Mouse (Mus musculus) bone marrow macrophage, adult 2 months (primary cell): Measurements from ENCODE around the gene Rbm33. TPM values are rescaled to one million over a fixed set of nuclear protein-coding genes. Genes with fewer than 3 reads are reported as not detected.

Experiments
- H3K27ac ChIP-seq: 2 replicates; pipeline ENCODE4 v1.5.1; 2012; ENCODE audit warnings: low read depth, low read length; ENCODE audit not compliant: insufficient read depth
- H3K4me1 ChIP-seq: 2 replicates; pipeline ENCODE4 v1.6.1; 2012; ENCODE audit warnings: low read length; ENCODE audit not compliant: control insufficient read depth, insufficient read depth
- H3K4me3 ChIP-seq: 2 replicates; pipeline ENCODE4 v1.5.1; 2012; ENCODE audit warnings: mild to moderate bottlenecking, low read length, moderate library complexity; ENCODE audit not compliant: insufficient read depth
- CTCF ChIP-seq: IDR thresholded peaks from 2 replicates; pipeline ENCODE4 v1.5.1; 2012; ENCODE audit warnings: low read depth, mild to moderate bottlenecking, low read length, moderate library complexity
- POLR2A ChIP-seq: IDR thresholded peaks from 2 replicates; pipeline ENCODE4 v1.6.1; 2012; ENCODE audit warnings: mild to moderate bottlenecking, low read depth, low read length, borderline replicate concordance
- polyA plus RNA-seq: library from polyadenylated mRNA; stranded (reverse); fragments of >200 nt; gene quantifications from 2 replicates; pipeline ENCODE4 v1.2.4, GENCODE M21; 2012; ENCODE audit not compliant: missing spikeins, insufficient read depth, insufficient read length

Gene Rbm33
- polyA plus RNA-seq = 39.2 and 42.6 TPM in 2 replicates

- H3K4me1 ChIP-seq = peaks cover 16% of the 10 kb centered on the region
- peak within 1 kb of the TSS; percentile 69 for H3K4me3 ChIP-seq
- H3K27ac ChIP-seq = peak within 1 kb of the TSS; percentile 89
- TF ChIP-seq POLR2A (peak; percentile 1; the same call in 1 of the 2 replicates), CTCF (no peak)
Measured at GRCm38 (mm10) chr5:28316722-28317245, at the start of gene Rbm33. Gene Rbm33, plus strand, starts transcription at chr5:28317121.

GRCm38 (mm10) chr5:28267576-28267975 is 49.3 kb upstream of the Rbm33 start:
- TF ChIP-seq CTCF = no peak
- TF ChIP-seq POLR2A = no peak
- no peak overlapping the region for H3K4me3 ChIP-seq
- no peak overlapping the region for H3K27ac ChIP-seq
- peaks cover 11% of the 10 kb centered on the region for H3K4me1 ChIP-seq

- H3K27ac ChIP-seq = peak overlapping the region; percentile 34
- 0 out of 2 replicates have a peak overlapping the region, but pooled peaks have one; percentile 16 for H3K4me3 ChIP-seq
- TF ChIP-seq CTCF = no peak
- H3K4me1 ChIP-seq = peaks cover 11% of the 10 kb centered on the region
Measured at GRCm38 (mm10) chr5:28269469-28269991, 47.4 kb upstream of the Rbm33 start.

- H3K4me3 ChIP-seq = no peak overlapping the region
- TF ChIP-seq CTCF (no peak), POLR2A (no peak)
- peaks cover 11% of the 10 kb centered on the region for H3K4me1 ChIP-seq
- H3K27ac ChIP-seq = no peak overlapping the region
Measured at GRCm38 (mm10) chr5:28272836-28273235, 44.1 kb upstream of the Rbm33 start.

GRCm38 (mm10) chr5:28277279-28277678 is 39.6 kb upstream of the Rbm33 start:
- no peaks in the 10 kb centered on the region for H3K4me1 ChIP-seq
- no peak overlapping the region for H3K4me3 ChIP-seq
- no peak overlapping the region for H3K27ac ChIP-seq
- TF ChIP-seq CTCF = no peak
- no peak for TF ChIP-seq POLR2A

GRCm38 (mm10) chr5:28289111-28289510 is 27.8 kb upstream of the Rbm33 start:
- Histone ChIP-seq H3K4me3 (no peak overlapping the region), H3K27ac (no peak overlapping the region), H3K4me1 (no peaks in the 10 kb centered on the region)
- TF ChIP-seq POLR2A (no peak), CTCF (no peak)

- no peak overlapping the region for H3K4me3 ChIP-seq
- no peak overlapping the region for H3K27ac ChIP-seq
- H3K4me1 ChIP-seq = no peaks in the 10 kb centered on the region
- TF ChIP-seq POLR2A = no peak
- TF ChIP-seq CTCF = no peak
Measured at GRCm38 (mm10) chr5:28290630-28291029, 26.3 kb upstream of the Rbm33 start.

- TF ChIP-seq CTCF (no peak), POLR2A (no peak)
- H3K27ac ChIP-seq = no peak overlapping the region
- no peaks in the 10 kb centered on the region for H3K4me1 ChIP-seq
- H3K4me3 ChIP-seq = no peak overlapping the region
Measured at GRCm38 (mm10) chr5:28291118-28291850, 25.6 kb upstream of the Rbm33 start.

- no peaks in the 10 kb centered on the region for H3K4me1 ChIP-seq
- H3K27ac ChIP-seq = no peak overlapping the region
- H3K4me3 ChIP-seq = no peak overlapping the region
- TF ChIP-seq POLR2A (no peak), CTCF (no peak)
Measured at GRCm38 (mm10) chr5:28292281-28292680, 24.6 kb upstream of the Rbm33 start.

GRCm38 (mm10) chr5:28293990-28294389 is 22.9 kb upstream of the Rbm33 start:
- Histone ChIP-seq H3K4me3 (no peak overlapping the region), H3K4me1 (peaks cover 6% of the 10 kb centered on the region; the same call in 1 of the 2 replicates), H3K27ac (no peak overlapping the region)
- TF ChIP-seq POLR2A (no peak), CTCF (peak; percentile 98)

- TF ChIP-seq CTCF (no peak), POLR2A (no peak)
- Histone ChIP-seq H3K27ac (no peak overlapping the region), H3K4me3 (no peak overlapping the region), H3K4me1 (peaks cover 6% of the 10 kb centered on the region; the same call in 1 of the 2 replicates)
Measured at GRCm38 (mm10) chr5:28298161-28298560, 18.8 kb upstream of the Rbm33 start.
